Mouse (Mus musculus): Measurements from ENCODE around the gene Map6d1.

GRCm38 (mm10) chr16:20247103-20247502 is 5.9 kb upstream of the Map6d1 start:
- no peak for TF ChIP-seq CTCF (IDR thresholded peaks at IDR 0.05; ENCODE audit: low read depth, low read length)
- TF ChIP-seq GATA1 (IDR thresholded peaks at IDR 0.05; ENCODE audit: borderline replicate concordance, low read length), result no peak
- no peak for TF ChIP-seq POLR2AphosphoS5 (IDR thresholded peaks at IDR 0.05; ENCODE audit: insufficient replicate concordance, low read depth, low read length)
- no peak for TF ChIP-seq GATA2 (IDR thresholded peaks at IDR 0.05; ENCODE audit: borderline replicate concordance, low read depth, low read length)

All from G1E (cell line).